Mouse (Mus musculus) large intestine, adult 2 months (tissue): ENCODE results near the gene Ier3. TPM values are rescaled to one million over a fixed set of nuclear protein-coding genes. Genes with fewer than 3 reads are reported as not detected.

ENCODE experiments used
- DNase-seq: peaks from one replicate; pipeline ENCODE4 v3.0.0-alpha.2; 2012; ENCODE audit warnings: low read depth, low spot score
- WGBS: fragments of 180-500 bp; shearing (Covaris S2); methylation state at CpG from one replicate; pipeline ENCODE4 v1.1.7; 2018; 5-methylcytosine and 5-hydroxymethylcytosine counted together
- polyA plus RNA-seq: library from polyadenylated mRNA; depleted of rRNA; stranded (reverse); fragments of >200 nt; gene quantifications from 2 replicates; pipeline ENCODE4 v1.2.3, GENCODE M21; 2012; rRNA removed

The Ier3 gene
- polyA plus RNA-seq, 1 experiment, result 11.6 TPM

DNA sequence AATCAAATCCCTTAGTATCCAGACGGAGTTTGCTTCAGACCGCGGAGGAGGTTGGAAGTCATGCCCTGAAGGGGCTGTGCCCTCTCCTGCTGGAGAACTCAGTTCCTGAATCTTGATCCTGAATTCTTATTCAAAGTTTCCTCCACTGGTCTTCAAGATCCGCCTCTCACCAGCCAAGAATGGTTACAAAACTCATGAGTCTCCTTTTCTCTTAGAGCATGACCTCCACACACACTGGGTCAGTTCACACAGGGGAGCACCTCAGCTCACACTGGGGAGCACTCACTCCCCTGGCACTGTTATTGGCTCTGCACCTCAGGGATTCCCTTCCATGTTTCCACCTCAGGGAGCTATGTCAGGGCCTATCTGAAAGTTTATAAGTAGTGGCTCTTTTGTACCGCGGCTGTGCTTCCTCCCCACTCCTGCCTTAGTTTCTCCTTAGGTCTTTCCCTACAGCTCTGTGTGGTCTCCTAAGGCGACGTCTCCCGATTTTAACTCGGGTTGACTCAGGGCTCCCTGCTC lies 43.4 kb downstream of the Ier3 start:
- DNase-seq, result no peak
- 47% methylated on average over 10 of the region's 10 CpGs for WGBS

DNA sequence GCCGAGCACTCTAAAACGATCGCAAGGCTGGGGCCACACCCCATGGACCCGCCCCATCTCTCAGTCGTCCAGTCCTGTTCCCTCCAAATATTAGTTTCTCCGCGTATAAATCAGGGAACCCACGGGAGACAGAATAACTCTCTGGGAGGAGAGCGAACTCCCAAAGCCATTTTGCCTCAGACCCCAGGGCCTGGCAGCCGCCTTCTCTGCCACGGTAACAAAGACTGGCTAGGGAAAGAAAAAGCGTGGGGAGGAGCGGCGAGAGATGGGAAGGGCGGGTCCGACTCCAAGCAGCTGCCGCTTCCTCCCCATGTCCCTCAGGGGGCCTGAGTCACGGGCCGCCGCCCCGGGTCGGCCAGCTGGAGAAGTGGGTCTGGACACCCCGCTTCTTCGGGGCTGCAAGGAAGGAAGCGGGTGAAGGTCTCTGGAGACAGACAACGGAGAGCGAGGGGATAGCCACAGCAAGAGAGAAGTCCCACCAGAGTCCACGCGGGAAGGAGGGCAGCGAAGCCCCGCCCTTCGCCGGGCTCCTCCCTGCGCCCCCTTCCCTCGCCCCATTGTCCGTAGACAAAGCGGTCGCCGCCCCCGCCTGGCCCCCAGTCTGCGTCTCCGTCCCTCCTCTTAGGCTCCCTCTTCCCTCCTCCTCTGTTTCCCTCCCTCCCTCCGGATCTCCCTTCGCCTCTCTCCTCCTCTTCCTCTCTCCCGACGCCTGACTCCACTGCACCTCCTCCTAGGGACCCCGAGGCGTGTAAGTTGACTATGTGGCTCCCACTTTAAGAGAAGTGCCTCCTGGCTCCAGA lies 44.2 kb downstream of the Ier3 start, which contains the start of gene Ppp1r18:
TSS of gene Ppp1r18 (plus strand) at position 113 of the 800 bp plus-strand sequence.
- DNase-seq, result no peak
- WGBS, result under 1% methylated on average over 48 of the region's 48 CpGs

- WGBS, result 1% methylated on average over 37 of the region's 38 CpGs
- no peak for DNase-seq
Measured at GRCm38 (mm10) chr17:35866281-35866831, 44.9 kb downstream of the Ier3 start.

DNA sequence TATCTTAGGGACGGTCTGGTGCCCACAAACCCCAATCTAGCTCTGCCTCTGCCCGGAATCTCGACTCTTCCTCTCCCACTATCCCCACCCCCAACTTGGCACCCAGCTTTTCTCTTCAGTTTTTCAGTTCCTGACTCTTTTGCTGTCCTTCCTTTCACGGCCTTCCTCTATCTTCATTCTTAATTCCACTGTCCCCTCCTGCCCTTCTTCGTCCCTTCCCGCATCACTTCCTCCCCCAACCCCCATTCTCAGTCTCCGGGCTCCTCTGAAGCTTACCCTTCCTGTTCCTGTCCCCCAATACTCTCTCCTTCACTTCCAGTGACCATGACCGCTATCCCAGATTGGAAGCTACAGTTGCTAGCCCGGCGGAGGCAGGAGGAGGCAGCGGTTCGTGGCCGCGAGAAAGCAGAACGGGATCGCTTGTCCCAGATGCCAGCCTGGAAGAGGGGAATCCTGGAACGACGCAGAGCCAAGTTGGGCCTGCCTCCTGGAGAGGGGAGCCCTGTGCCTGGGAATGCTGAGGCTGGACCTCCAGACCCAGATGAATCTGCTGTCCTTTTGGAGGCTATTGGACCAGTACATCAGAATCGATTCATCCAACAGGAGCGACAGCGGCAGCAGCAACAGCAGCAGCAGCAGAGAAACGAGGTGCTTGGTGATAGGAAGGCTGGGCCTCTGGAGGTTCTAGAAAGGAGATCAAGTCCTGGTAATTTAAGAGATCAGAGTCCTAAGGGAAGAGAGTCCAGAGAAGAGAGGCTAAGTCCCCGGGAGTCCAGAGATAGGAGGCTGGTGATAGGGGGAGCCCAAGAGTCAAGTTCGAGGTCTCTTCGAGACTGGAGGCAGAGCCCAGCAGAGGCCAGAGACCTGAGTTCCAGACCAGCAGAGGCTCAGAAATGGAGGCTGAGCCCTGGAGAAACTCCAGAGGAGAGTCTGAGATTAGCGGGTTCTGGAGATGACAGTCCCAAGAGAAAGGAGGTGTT lies 45.7 kb downstream of the Ier3 start:
- 19% methylated on average over 26 of the region's 26 CpGs for WGBS
- no peak for DNase-seq

DNA sequence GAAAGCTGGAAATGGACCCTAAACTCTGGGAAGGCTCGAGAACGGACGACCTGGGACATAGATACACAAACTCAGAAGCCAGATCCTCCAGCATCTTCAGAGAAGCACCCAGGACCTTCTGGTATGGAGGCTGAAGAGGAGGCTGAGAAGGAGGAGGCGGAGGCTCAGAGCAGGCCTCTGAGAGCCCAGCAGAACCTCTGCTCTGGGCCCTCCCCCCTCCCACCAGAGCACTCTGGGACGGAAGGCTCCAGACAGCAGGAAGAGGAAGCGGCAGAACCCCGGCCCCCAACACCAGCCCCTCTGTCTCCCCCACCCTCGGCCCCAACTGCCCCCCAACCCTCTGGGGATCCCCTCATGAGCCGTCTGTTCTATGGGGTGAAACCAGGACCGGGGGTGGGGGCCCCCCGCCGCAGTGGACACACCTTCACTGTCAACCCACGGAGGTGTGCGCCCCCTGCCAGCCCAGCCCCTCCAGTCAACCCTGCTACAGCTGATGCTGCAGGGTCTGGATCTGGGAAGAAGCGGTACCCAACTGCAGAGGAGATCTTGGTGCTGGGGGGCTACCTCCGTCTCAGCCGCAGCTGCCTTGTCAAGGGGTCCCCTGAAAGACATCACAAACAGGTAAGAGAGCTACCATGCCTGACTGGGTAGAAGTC lies 46.8 kb downstream of the Ier3 start:
- WGBS, result 37% methylated on average over 17 of the region's 17 CpGs
- DNase-seq, result no peak

DNA sequence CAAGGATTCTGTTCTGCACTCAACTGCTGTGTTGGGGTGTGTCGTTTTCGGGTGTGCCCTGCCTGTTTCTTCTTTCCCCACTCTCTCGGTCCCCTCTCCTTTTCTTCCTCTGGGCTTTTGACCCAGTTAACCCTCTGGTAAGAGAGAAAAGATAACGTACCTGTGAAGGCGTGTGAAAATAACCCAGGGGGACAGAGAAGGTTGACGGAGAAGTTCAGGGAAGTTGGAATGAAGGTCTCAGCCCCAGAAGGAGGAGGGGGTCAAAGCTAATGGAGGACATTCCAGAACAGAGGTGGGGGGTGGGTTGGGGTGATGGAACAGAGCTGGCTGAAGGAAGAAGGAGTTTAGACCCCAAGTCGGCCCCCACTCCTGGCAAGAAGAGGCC lies 47.5 kb downstream of the Ier3 start:
- WGBS, result 15% methylated on average over 7 of the region's 7 CpGs
- DNase-seq, result no peak

GRCm38 (mm10) chr17:35869346-35870067 lies 48.0 kb downstream of the Ier3 start:
- no peak for DNase-seq
- WGBS, result 7% methylated on average over 7 of the region's 7 CpGs

DNA sequence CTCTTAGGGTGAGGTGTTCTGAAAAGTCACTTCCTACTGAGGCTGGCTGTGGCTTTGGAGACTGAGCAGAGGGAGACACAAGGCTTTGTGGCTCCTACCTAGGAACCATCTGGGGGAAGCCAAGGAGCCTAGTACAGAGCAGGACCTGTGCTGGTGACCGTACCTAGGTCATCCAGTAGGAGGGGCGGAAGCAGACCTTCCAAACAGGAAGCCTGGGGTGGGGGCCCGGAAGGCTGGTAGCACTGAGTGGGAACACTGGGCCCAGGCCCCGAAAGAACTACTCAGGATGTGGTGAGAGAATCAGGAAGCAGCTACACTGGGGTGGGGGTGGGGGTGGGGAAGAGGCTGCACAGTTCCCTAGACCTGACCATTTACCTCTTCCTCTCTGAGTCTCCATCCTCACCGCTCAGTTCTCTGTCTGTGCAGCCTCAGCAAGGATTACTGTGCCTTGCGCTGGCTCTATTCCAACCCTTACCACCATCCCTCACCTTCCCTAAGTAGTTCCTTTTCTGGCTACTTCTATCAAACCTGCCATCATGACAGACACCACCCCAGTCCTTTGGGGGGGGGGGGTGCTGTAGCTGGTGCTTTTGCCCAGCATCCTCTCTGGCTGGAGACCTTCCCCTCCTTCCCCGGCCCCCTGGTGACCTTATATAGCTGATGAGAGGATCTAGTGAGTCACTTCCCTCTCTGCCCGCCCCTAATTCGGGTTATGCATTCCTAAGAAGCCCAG lies 48.8 kb downstream of the Ier3 start:
- WGBS, result 39% methylated on average over 9 of the region's 9 CpGs
- DNase-seq, result no peak

- WGBS, result 64% methylated on average over 8 of the region's 8 CpGs
- DNase-seq, result no peak
Measured at GRCm38 (mm10) chr17:35870884-35871696, 49.6 kb downstream of the Ier3 start.

Other genes starting within 250 kb of the Ier3 start
- gene Sfta2, start 220.1 kb upstream of the Ier3 start, polyA plus RNA-seq, result not detected in 2 replicates
- not detected in 2 replicates for gene Gm9573, start 195.0 kb upstream of the Ier3 start, polyA plus RNA-seq
- 0.26 TPM in 1 of 2 replicates, not detected in the other for gene Mucl3, start 178.0 kb upstream of the Ier3 start, polyA plus RNA-seq
- 20.3 and 25.1 TPM in 2 replicates for gene Vars2, start 154.1 kb upstream of the Ier3 start, polyA plus RNA-seq
- gene Gtf2h4, start 147.9 kb upstream of the Ier3 start, polyA plus RNA-seq, result 30.3 and 31.1 TPM in 2 replicates
- 39.0 and 48.9 TPM in 2 replicates for gene Ddr1, start 117.1 kb upstream of the Ier3 start, polyA plus RNA-seq
- 43.1 and 54.2 TPM in 2 replicates for gene Flot1, start 1.5 kb downstream of the Ier3 start, polyA plus RNA-seq
- 271 and 306 TPM in 2 replicates for gene Tubb5, start 16.6 kb downstream of the Ier3 start, polyA plus RNA-seq
- 4.8 and 7.8 TPM in 2 replicates for gene Mdc1, start 19.8 kb downstream of the Ier3 start, polyA plus RNA-seq
- gene Nrm, start 39.6 kb downstream of the Ier3 start, polyA plus RNA-seq, result 24.8 and 27.0 TPM in 2 replicates
- 26.7 and 27.5 TPM in 2 replicates for gene Ppp1r18, start 43.9 kb downstream of the Ier3 start, polyA plus RNA-seq
- 67.2 and 82.6 TPM in 2 replicates for gene Dhx16, start 58.1 kb downstream of the Ier3 start, polyA plus RNA-seq
- gene 2310061I04Rik, start 75.7 kb downstream of the Ier3 start, polyA plus RNA-seq, result 76.6 and 84.9 TPM in 2 replicates
- 20.0 and 45.4 TPM in 2 replicates for gene Atat1, start 88.4 kb downstream of the Ier3 start, polyA plus RNA-seq
- gene Mrps18b, start 94.7 kb downstream of the Ier3 start, polyA plus RNA-seq, result 111 and 131 TPM in 2 replicates
- gene Ppp1r10, start 94.8 kb downstream of the Ier3 start, polyA plus RNA-seq, result 28.7 and 36.9 TPM in 2 replicates
- gene Abcf1, start 148.1 kb downstream of the Ier3 start, polyA plus RNA-seq, result 82.6 and 83.9 TPM in 2 replicates
- 23.6 and 24.7 TPM in 2 replicates for gene Gnl1, start 158.2 kb downstream of the Ier3 start, polyA plus RNA-seq
- 13.8 and 14.5 TPM in 2 replicates for gene Prr3, start 158.6 kb downstream of the Ier3 start, polyA plus RNA-seq
- gene H2-T24, start 198.9 kb downstream of the Ier3 start, polyA plus RNA-seq, result 1.6 and 2.8 TPM in 2 replicates
- 386 and 571 TPM in 2 replicates for gene H2-T23, start 211.2 kb downstream of the Ier3 start, polyA plus RNA-seq
- gene H2-T22, start 221.1 kb downstream of the Ier3 start, polyA plus RNA-seq, result 59.7 and 67.2 TPM in 2 replicates
- 0.07 TPM in 1 of 2 replicates, not detected in the other for gene Gm6034, start 221.3 kb downstream of the Ier3 start, polyA plus RNA-seq
- gene Gm11127, start 236.7 kb downstream of the Ier3 start, polyA plus RNA-seq, result 53.0 and 148 TPM in 2 replicates